Mouse (Mus musculus): ENCODE measurements around the gene Adarb1. TPM values are rescaled to one million over a fixed set of nuclear protein-coding genes. Genes with fewer than 3 reads are reported as not detected.
A peak's percentile ranks its signal among the peaks of the same experiment; 100 is the strongest.
"Not testable (repeated sequence)": the region's sequence is repeated elsewhere in the genome, so short reads cannot be mapped to it uniquely, and the experiment has no call there.

Adarb1 gene
- polyA plus RNA-seq, 1 experiment: 10.9 TPM

- Histone ChIP-seq H3K27me3 (ENCODE audit: control insufficient read depth, insufficient read depth, low read length) (no peaks in the 10 kb centered on the region), H3K36me3 (ENCODE audit: control insufficient read depth, insufficient read depth, low read length) (no peaks in the 10 kb centered on the region), H3K4me3 (ENCODE audit: control insufficient read depth, low read depth, low read length) (no peak overlapping the region), H3K27ac (ENCODE audit: control insufficient read depth, insufficient read depth, low read depth, low read length) (no peak overlapping the region), H3K4me1 (ENCODE audit: control insufficient read depth, insufficient read depth, low read length) (no peaks in the 10 kb centered on the region)
- no peak for TF ChIP-seq CTCF (IDR thresholded peaks at IDR 0.05; ENCODE audit: control insufficient read depth, insufficient read depth, insufficient replicate concordance, low read depth, low read length)
- no peak for TF ChIP-seq POLR2A (IDR thresholded peaks at IDR 0.05; ENCODE audit: control insufficient read depth, low read depth, low read length)
Measured at GRCm38 (mm10) chr10:77290624-77291366, 127.3 kb downstream of the Adarb1 start.

DNA sequence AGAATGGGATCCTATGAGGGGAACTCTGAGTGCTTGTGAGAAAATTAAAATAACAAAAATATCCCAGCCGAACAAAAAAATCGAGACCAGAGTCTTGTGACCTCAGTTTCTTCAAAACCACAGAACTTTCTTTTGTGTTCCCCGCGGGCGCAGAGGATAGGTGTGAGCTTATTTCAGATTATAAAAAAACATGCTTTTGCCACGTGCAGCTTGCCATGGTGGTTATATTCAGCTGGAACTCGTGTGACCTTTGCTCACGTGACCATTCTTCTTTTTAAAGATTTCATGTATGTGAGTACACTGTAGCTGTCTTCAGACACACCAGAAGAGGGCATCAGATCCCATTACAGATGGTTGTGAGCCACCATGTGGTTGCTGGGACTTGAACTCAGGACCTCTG, 128.5 kb downstream of the Adarb1 start:
- Histone ChIP-seq H3K4me1 (ENCODE audit: control insufficient read depth, insufficient read depth, low read length) (no peaks in the 10 kb centered on the region), H3K4me3 (ENCODE audit: control insufficient read depth, low read depth, low read length) (no peak overlapping the region), H3K36me3 (ENCODE audit: control insufficient read depth, insufficient read depth, low read length) (no peaks in the 10 kb centered on the region), H3K27ac (ENCODE audit: control insufficient read depth, insufficient read depth, low read depth, low read length) (no peak overlapping the region), H3K27me3 (ENCODE audit: control insufficient read depth, insufficient read depth, low read length) (no peaks in the 10 kb centered on the region)
- TF ChIP-seq CTCF (IDR thresholded peaks at IDR 0.05; ENCODE audit: control insufficient read depth, insufficient read depth, insufficient replicate concordance, low read depth, low read length): no peak
- no peak for TF ChIP-seq POLR2A (IDR thresholded peaks at IDR 0.05; ENCODE audit: control insufficient read depth, low read depth, low read length)

- H3K4me3 ChIP-seq (ENCODE audit: control insufficient read depth, low read depth, low read length): no peak overlapping the region
- H3K27ac ChIP-seq (ENCODE audit: control insufficient read depth, insufficient read depth, low read depth, low read length): no peak overlapping the region
- H3K4me1 ChIP-seq (ENCODE audit: control insufficient read depth, insufficient read depth, low read length): no peaks in the 10 kb centered on the region
- no peaks in the 10 kb centered on the region for H3K27me3 ChIP-seq (ENCODE audit: control insufficient read depth, insufficient read depth, low read length)
- no peaks in the 10 kb centered on the region for H3K36me3 ChIP-seq (ENCODE audit: control insufficient read depth, insufficient read depth, low read length)
- TF ChIP-seq POLR2A (IDR thresholded peaks at IDR 0.05; ENCODE audit: control insufficient read depth, low read depth, low read length) (no peak), CTCF (IDR thresholded peaks at IDR 0.05; ENCODE audit: control insufficient read depth, insufficient read depth, insufficient replicate concordance, low read depth, low read length) (no peak)
Measured at GRCm38 (mm10) chr10:77288639-77289195, 129.4 kb downstream of the Adarb1 start.

- TF ChIP-seq CTCF (IDR thresholded peaks at IDR 0.05; ENCODE audit: control insufficient read depth, insufficient read depth, insufficient replicate concordance, low read depth, low read length) (no peak), POLR2A (IDR thresholded peaks at IDR 0.05; ENCODE audit: control insufficient read depth, low read depth, low read length) (no peak)
- Histone ChIP-seq H3K4me1 (ENCODE audit: control insufficient read depth, insufficient read depth, low read length) (no peaks in the 10 kb centered on the region), H3K27ac (ENCODE audit: control insufficient read depth, insufficient read depth, low read depth, low read length) (no peak overlapping the region), H3K27me3 (ENCODE audit: control insufficient read depth, insufficient read depth, low read length) (no peaks in the 10 kb centered on the region), H3K36me3 (ENCODE audit: control insufficient read depth, insufficient read depth, low read length) (no peaks in the 10 kb centered on the region), H3K4me3 (ENCODE audit: control insufficient read depth, low read depth, low read length) (no peak overlapping the region)
Measured at GRCm38 (mm10) chr10:77287626-77288025, 130.4 kb downstream of the Adarb1 start.

DNA sequence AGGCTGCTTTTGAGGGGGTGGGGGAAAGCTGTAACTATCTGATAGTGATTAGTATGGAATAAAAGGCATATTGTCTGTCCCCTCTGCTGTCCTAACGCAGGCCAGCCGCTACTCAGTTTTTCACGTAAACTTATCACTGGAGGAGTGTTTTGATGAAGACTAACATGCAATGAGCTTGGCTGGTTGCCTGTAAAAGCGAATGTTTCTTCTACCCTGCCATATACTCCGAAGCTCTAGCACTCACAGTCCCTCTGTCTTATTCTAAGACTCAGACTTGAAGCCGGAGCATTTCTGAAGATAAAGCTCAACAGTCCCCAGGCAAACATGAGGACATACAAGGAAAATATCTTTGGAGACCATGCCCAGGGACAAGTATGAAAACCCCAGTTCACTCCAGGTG, 133.2 kb downstream of the Adarb1 start:
- Histone ChIP-seq H3K36me3 (ENCODE audit: control insufficient read depth, insufficient read depth, low read length) (no peaks in the 10 kb centered on the region), H3K4me1 (ENCODE audit: control insufficient read depth, insufficient read depth, low read length) (no peaks in the 10 kb centered on the region), H3K27me3 (ENCODE audit: control insufficient read depth, insufficient read depth, low read length) (no peaks in the 10 kb centered on the region), H3K4me3 (ENCODE audit: control insufficient read depth, low read depth, low read length) (no peak overlapping the region), H3K27ac (ENCODE audit: control insufficient read depth, insufficient read depth, low read depth, low read length) (no peak overlapping the region)
- TF ChIP-seq POLR2A (IDR thresholded peaks at IDR 0.05; ENCODE audit: control insufficient read depth, low read depth, low read length) (no peak), CTCF (IDR thresholded peaks at IDR 0.05; ENCODE audit: control insufficient read depth, insufficient read depth, insufficient replicate concordance, low read depth, low read length) (no peak)

DNA sequence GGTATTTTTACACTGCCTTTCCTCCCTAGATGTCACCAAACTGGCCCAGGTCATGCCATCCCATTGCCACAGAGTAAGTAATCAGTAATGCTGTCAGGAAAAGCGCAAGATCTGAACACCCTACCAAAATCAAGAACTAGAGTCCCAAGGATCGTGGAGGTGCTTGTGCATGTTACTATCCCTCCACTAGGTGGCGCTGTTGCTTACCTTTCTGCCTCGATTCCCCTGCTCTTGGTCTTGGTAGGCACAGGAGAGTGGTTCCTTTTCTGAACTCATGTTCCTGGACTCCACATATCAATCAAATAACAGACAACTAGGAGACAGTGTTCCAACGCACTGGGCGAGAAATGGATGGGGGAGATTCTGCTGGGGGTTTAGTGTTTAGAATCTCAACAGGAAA, 135.2 kb downstream of the Adarb1 start:
- Histone ChIP-seq H3K27ac (ENCODE audit: control insufficient read depth, insufficient read depth, low read depth, low read length) (no peak overlapping the region), H3K27me3 (ENCODE audit: control insufficient read depth, insufficient read depth, low read length) (no peaks in the 10 kb centered on the region), H3K4me1 (ENCODE audit: control insufficient read depth, insufficient read depth, low read length) (no peaks in the 10 kb centered on the region), H3K36me3 (ENCODE audit: control insufficient read depth, insufficient read depth, low read length) (no peaks in the 10 kb centered on the region), H3K4me3 (ENCODE audit: control insufficient read depth, low read depth, low read length) (no peak overlapping the region)
- TF ChIP-seq POLR2A (IDR thresholded peaks at IDR 0.05; ENCODE audit: control insufficient read depth, low read depth, low read length) (no peak), CTCF (IDR thresholded peaks at IDR 0.05; ENCODE audit: control insufficient read depth, insufficient read depth, insufficient replicate concordance, low read depth, low read length) (peak; percentile 95; the same call in 1 of the 2 replicates)

DNA sequence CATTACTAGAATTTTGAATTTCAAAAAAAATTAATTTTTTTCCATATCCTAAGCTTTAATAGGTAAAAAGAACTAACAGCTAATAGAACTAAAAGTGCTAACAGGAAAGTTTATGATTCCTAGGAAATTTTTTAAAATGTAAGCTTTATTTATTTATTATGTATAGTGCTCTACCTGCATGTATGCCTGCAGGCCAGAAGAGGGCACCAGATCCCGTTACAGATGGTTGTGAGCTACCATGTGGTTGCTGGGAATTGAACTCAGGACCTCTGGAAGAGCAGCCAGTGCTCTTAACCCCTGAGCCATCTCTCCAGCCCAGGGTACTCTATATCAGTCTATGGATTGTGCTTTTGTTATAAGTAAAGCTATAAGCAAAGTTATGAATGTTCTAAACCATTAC, 136.0 kb downstream of the Adarb1 start:
- not testable (repeated sequence) for H3K4me3 ChIP-seq (ENCODE audit: control insufficient read depth, low read depth, low read length); H3K4me1 ChIP-seq (ENCODE audit: control insufficient read depth, insufficient read depth, low read length); H3K27ac ChIP-seq (ENCODE audit: control insufficient read depth, insufficient read depth, low read depth, low read length); H3K27me3 ChIP-seq (ENCODE audit: control insufficient read depth, insufficient read depth, low read length); H3K36me3 ChIP-seq (ENCODE audit: control insufficient read depth, insufficient read depth, low read length)

Data from testis, adult 2 months (tissue).